Mouse (Mus musculus) liver, embryonic 14.5 days (tissue): ENCODE results near the gene Cd79b. TPM values are rescaled to one million over a fixed set of nuclear protein-coding genes. Genes with fewer than 3 reads are reported as not detected.
A peak's percentile ranks its signal among the peaks of the same experiment; 100 is the strongest.

Experiments used
- ATAC-seq: fragments of 200-750 bp; cut with Nextera tagmentation; 2 replicates; pipeline ENCODE4 v1.8.0; 2017; ENCODE audit warnings: moderate number of reproducible peaks, mild to moderate bottlenecking, moderate library complexity; ENCODE audit not compliant: insufficient read depth
- DNase-seq, 3 experiments: peaks; one replicate each; pipeline ENCODE4 v3.0.0-alpha.2; 2012 to 2013; ENCODE audit warnings: low read depth in 3 of 3, low spot score in 3 of 3
- H3K27ac ChIP-seq: fragments of 300-500 bp; sonication (generic); 2 replicates; pipeline ENCODE4 v1.5.1; 2014; ENCODE audit warnings: moderate library complexity, mild to moderate bottlenecking, control low read depth, inconsistent platforms
- H3K27me3 ChIP-seq: fragments of 300-500 bp; sonication (generic); 2 replicates; pipeline ENCODE4 v1.6.1; 2014; ENCODE audit warnings: mild to moderate bottlenecking, low read length, moderate library complexity; ENCODE audit not compliant: control insufficient read depth, insufficient read depth
- H3K36me3 ChIP-seq: fragments of 300-500 bp; sonication (generic); replicated peaks from 2 replicates; pipeline ENCODE4 v1.6.1; 2014; ENCODE audit warnings: low read depth; ENCODE audit not compliant: control insufficient read depth, insufficient read depth
- H3K4me1 ChIP-seq, 2 experiments: fragments of 200-500 bp in 1 of 2; fragments of 300-500 bp in 1 of 2; sonication (generic) in 1 of 2; replicated peaks; 2 replicates each; pipeline ENCODE4 v1.6.1; 2012 to 2014; ENCODE audit warnings: antibody characterized with exemption in 1 of 2, inconsistent platforms in 1 of 2, low read length in 1 of 2; ENCODE audit not compliant: control insufficient read depth in 2 of 2, insufficient read depth in 2 of 2
- H3K4me2 ChIP-seq: fragments of 300-500 bp; sonication (generic); 2 replicates; pipeline ENCODE4 v1.6.1; 2014; ENCODE audit warnings: low read depth, mild to moderate bottlenecking, control low read depth, moderate library complexity
- H3K4me3 ChIP-seq, 2 experiments: fragments of 200-500 bp in 1 of 2; fragments of 300-500 bp in 1 of 2; sonication (generic) in 1 of 2; 2 replicates each; pipeline ENCODE4 v1.5.1; 2012 to 2014; ENCODE audit warnings: low read depth in 2 of 2, low read length in 2 of 2, mild to moderate bottlenecking in 2 of 2, control low read depth in 1 of 2, inconsistent platforms in 1 of 2, moderate library complexity in 1 of 2; ENCODE audit not compliant: insufficient read depth in 1 of 2
- H3K9ac ChIP-seq: fragments of 300-500 bp; sonication (generic); replicated peaks from 2 replicates; pipeline ENCODE4 v1.6.1; 2014; ENCODE audit warnings: mild to moderate bottlenecking, control low read depth, moderate library complexity
- H3K9me3 ChIP-seq: fragments of 300-500 bp; sonication (generic); 2 replicates; pipeline ENCODE4 v1.6.1; 2016; ENCODE audit warnings: low read length, mixed read lengths; ENCODE audit not compliant: control insufficient read depth
- CTCF ChIP-seq: IDR thresholded peaks from 2 replicates; pipeline ENCODE4 v1.5.1; 2016; ENCODE audit warnings: antibody characterized with exemption, low read depth, control low read depth
- EP300 ChIP-seq: IDR thresholded peaks from 2 replicates; pipeline ENCODE4 v1.6.1; 2016; ENCODE audit warnings: antibody characterized with exemption, low read depth
- WGBS: fragments of 180-500 bp; shearing (Covaris S2); extraction: QIAGEN DNeasy Blood & Tissue Kit; methylation state at CpG from one replicate; pipeline ENCODE4 v1.1.7; 2014; ENCODE audit not compliant: insufficient replicate concordance; 5-methylcytosine and 5-hydroxymethylcytosine counted together
- polyA plus RNA-seq, 2 experiments: library from polyadenylated mRNA; depleted of rRNA in 1 of 2; stranded (reverse) in 1 of 2; unstranded in 1 of 2; fragments of >200 nt; fragmentation: Nextera tagmentation in 1 of 2; extraction: Ambion mirVana in 1 of 2; gene quantifications; 2 replicates each; pipeline versions ENCODE4 v1.2.1 to v1.2.3; 2012 to 2014

The Cd79b gene
- 3.1 and 3.7 TPM in 2 replicates for polyA plus RNA-seq (2012; rRNA removed)
- polyA plus RNA-seq (2014; fragmentation: Nextera tagmentation; extraction: Ambion mirVana), result 4.5 and 4.9 TPM in 2 replicates

DNA sequence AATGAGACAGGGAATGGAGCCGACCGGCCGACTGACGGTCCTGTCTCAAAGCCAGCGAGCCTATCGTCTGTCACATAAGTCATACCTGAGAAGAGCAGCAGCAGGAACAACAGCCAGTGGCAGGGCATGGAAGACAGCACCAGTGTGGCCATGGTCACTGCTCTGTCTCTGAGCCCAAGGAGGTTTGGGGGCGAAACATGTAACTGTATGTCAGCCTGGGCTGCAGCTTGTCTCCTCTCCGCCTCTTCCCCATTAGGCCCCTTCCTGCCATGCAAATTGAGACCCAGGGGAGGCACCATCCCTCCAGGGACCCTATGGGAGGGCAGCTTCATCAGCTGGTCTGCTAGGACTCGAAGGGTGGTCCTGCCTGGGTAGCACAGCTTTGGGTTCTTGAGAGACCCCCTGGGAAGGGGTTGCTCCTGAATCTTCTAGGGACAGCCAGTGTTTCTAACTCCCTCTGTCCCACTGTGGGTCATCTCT lies at the start of gene Cd79b:
Gene Cd79b, minus strand, starts transcription at position 430 of the 480 bp plus-strand sequence.
- TF ChIP-seq CTCF, result no peak
- no peak for TF ChIP-seq EP300
- H3K9ac ChIP-seq, result no peak within 1 kb of the TSS
- no peaks in the 10 kb centered on the region for H3K27me3 ChIP-seq
- H3K27ac ChIP-seq, result no peak within 1 kb of the TSS
- ATAC-seq (no peak; the same call in 1 of the 2 replicates), DNase-seq (no peak)
- no peaks in the 10 kb centered on the region for H3K4me1 ChIP-seq
- 24% methylated on average over 9 of the region's 9 CpGs for WGBS
- no peaks in the 10 kb centered on the region for H3K9me3 ChIP-seq
- peak within 1 kb of the TSS; percentile 2; the same call in 1 of the 2 replicates for H3K4me2 ChIP-seq
- peak within 1 kb of the TSS in 1 of 2 experiments; percentile 32; a peak in 1 of 4 replicates for H3K4me3 ChIP-seq
- H3K36me3 ChIP-seq, result no peaks in the 10 kb centered on the region

- no peaks in the 10 kb centered on the region for H3K9me3 ChIP-seq
- no peak for DNase-seq
- H3K9ac ChIP-seq, result no peak overlapping the region
- H3K27me3 ChIP-seq, result no peaks in the 10 kb centered on the region
- no peak for TF ChIP-seq EP300
- TF ChIP-seq CTCF, result peak; percentile 65
- no peak overlapping the region for H3K27ac ChIP-seq
- no peak overlapping the region for H3K4me3 ChIP-seq
- 9% methylated on average over 5 of the region's 5 CpGs for WGBS
- H3K4me2 ChIP-seq, result no peak overlapping the region
- ATAC-seq, result no peak
- H3K4me1 ChIP-seq, result peaks cover 0 to 6% of the 10 kb centered on the region in 2 experiments; a peak in 2 of 4 replicates
- no peaks in the 10 kb centered on the region for H3K36me3 ChIP-seq
Measured at GRCm38 (mm10) chr11:106359350-106359749, 44.8 kb upstream of the Cd79b start.

GRCm38 (mm10) chr11:106355382-106356128 lies 41.0 kb upstream of the Cd79b start:
- TF ChIP-seq EP300 (no peak), CTCF (no peak)
- DNase-seq, result no peak
- peaks cover 0 to 6% of the 10 kb centered on the region in 2 experiments; a peak in 2 of 4 replicates for H3K4me1 ChIP-seq
- no peak overlapping the region for H3K27ac ChIP-seq
- no peaks in the 10 kb centered on the region for H3K27me3 ChIP-seq
- ATAC-seq, result peak; percentile 13; the same call in 1 of the 2 replicates
- H3K36me3 ChIP-seq, result no peaks in the 10 kb centered on the region
- no peak overlapping the region for H3K4me3 ChIP-seq
- 20% methylated on average over 19 of the region's 19 CpGs for WGBS
- no peak overlapping the region for H3K9ac ChIP-seq
- no peaks in the 10 kb centered on the region for H3K9me3 ChIP-seq
- no peak overlapping the region for H3K4me2 ChIP-seq

GRCm38 (mm10) chr11:106354181-106354580 lies 39.6 kb upstream of the Cd79b start:
- no peak overlapping the region for H3K4me3 ChIP-seq
- no peaks in the 10 kb centered on the region for H3K9me3 ChIP-seq
- H3K27me3 ChIP-seq, result no peaks in the 10 kb centered on the region
- no peak for TF ChIP-seq EP300
- no peak for TF ChIP-seq CTCF
- peaks cover 0 to 6% of the 10 kb centered on the region in 2 experiments; a peak in 2 of 4 replicates for H3K4me1 ChIP-seq
- WGBS, result 23% methylated on average over 1 of the region's 1 CpGs
- no peak overlapping the region for H3K4me2 ChIP-seq
- no peak overlapping the region for H3K9ac ChIP-seq
- DNase-seq (no peak), ATAC-seq (no peak)
- H3K27ac ChIP-seq, result no peak overlapping the region
- no peaks in the 10 kb centered on the region for H3K36me3 ChIP-seq

- TF ChIP-seq EP300, result no peak
- TF ChIP-seq CTCF, result no peak
- DNase-seq (no peak), ATAC-seq (no peak)
- Histone ChIP-seq H3K4me3 (no peak within 1 kb of the TSS), H3K27me3 (no peaks in the 10 kb centered on the region), H3K36me3 (no peaks in the 10 kb centered on the region), H3K27ac (no peak within 1 kb of the TSS), H3K9me3 (no peaks in the 10 kb centered on the region), H3K4me1 (peaks cover 0 to 6% of the 10 kb centered on the region in 2 experiments; a peak in 2 of 4 replicates), H3K9ac (no peak within 1 kb of the TSS), H3K4me2 (no peak within 1 kb of the TSS)
- 67% methylated on average over 12 of the region's 12 CpGs for WGBS
Measured at GRCm38 (mm10) chr11:106353188-106353587, 38.6 kb upstream of the Cd79b start, which contains the start of gene Scn4a. Gene Scn4a, minus strand, starts transcription at chr11:106353288.
